Mouse (Mus musculus): ENCODE measurements around the gene Ing4. TPM values are rescaled to one million over a fixed set of nuclear protein-coding genes. Genes with fewer than 3 reads are reported as not detected.
A peak's percentile ranks its signal among the peaks of the same experiment; 100 is the strongest.
"Not testable (repeated sequence)": the region's sequence is repeated elsewhere in the genome, so short reads cannot be mapped to it uniquely, and the experiment has no call there.

Ing4 gene
- total RNA-seq, 2 experiments from 2014 or later, result 56.9 to 59.9 TPM

DNA sequence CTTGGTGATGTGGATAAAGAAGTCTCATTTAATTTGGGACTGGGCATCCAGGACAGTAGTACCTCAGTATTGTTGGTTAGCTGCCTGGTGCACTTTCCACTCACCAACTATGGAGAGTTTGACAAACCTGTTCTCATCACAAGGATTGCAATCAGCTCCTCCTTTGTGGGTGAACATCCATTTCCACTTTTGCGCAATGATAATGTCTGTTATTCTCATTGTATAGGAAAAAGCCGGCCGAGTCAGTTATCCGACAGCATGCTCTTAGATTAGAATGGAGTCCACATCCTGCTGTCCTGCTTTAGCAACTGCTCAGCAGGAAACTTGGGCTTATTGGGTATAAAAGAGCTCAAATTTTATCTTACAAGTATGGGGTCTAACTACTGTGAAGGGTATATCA lies 894 bp upstream of the Ing4 start:
- no peak for DNase-seq (ENCODE audit: extremely low spot score in 1 of 2, low spot score in 2 of 2)
- intact Hi-C loops (cut with DNase I), result no loop called here

DNA sequence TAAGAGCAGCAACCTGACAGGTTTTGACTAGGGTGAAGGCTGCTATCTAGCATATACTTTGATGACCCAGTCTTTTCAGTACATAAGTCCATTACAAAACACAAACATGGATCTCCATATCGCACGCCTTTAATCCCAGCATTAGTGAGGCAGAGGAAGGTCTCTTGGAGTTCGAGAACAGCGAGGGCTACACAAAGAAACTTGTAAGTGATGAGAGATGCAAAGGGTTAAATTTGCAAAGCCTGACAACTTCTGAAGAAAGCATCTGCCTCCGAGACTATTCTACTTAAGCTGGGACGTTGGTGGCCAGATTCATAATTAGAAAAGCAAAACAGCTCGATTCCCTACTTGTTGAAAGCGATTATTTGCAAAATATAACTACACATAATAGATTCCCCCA lies 429 bp upstream of the Ing4 start:
- DNase-seq (ENCODE audit: extremely low spot score in 1 of 2, low spot score in 2 of 2), result no peak
- intact Hi-C loops (cut with DNase I), result no loop called here

DNA sequence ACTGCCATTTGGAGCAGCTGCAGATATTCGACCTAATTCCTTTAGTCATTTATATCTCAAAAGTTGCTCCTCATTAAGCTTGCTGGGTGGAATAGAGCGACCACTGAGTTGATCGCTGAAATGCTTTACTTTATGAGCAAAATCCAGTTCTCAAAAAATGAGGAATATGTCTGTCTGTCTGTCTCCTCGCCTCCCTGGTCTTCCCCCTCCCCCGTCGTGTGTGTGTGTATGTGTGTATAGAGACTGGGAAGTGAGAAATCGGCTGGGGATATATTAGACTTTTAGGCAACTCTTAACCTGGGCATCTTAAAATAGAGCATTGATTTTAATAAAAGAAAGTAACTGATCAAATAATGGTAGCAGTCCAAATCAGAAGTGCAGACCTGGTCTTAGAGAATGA lies 661 bp downstream of the Ing4 start:
- no peak for DNase-seq (ENCODE audit: extremely low spot score in 1 of 2, low spot score in 2 of 2)
- intact Hi-C loops (cut with DNase I), result no loop called here

DNA sequence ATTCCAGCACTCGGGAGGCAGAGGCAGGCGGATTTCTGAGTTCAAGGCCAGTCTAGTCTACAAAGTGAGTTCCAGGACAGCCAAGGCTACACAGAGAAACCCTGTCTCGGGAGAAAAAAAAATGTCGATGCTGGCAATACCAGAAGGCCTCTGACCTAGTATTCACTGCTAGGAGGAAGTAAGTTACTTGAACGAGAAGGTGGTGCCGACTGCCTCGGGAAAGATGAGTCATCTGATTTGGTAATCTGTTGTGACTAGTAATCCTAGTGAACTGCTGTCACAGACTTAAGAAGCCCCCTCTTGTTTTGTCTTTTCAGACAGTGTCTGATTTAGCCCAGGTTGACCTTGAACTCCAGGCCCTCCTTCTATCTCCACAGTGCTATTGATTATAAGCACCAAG lies 1.5 kb downstream of the Ing4 start:
- intact Hi-C loops (cut with DNase I), result no loop called here

DNA sequence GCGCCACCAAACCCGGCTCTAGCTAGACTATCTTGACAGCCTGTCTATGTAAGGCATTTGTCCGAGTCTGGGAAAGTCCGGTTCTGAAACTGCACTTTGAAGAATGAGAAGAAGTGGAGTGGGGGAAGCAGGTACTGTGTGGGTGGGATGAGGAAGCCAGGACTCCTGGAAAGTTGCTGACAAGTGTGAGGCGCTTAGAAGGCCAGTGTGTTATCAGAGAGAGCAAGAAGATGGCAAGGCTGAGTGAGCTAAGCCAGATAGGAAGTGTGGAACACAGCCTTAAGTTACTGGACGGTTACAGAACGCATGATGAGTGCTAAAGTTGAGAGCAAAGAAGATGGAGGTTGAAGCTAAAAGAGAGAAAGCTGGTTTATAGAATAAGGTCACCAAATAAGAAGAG lies 2.5 kb downstream of the Ing4 start:
- DNase-seq (ENCODE audit: extremely low spot score in 1 of 2, low spot score in 2 of 2), result no peak
- intact Hi-C loops (cut with DNase I), result no loop called here

More for the DNA sequence above, 1.5 kb downstream of the Ing4 start:
- DNase-seq (ENCODE audit: extremely low spot score in 1 of 2, low spot score in 2 of 2), result no peak

DNA sequence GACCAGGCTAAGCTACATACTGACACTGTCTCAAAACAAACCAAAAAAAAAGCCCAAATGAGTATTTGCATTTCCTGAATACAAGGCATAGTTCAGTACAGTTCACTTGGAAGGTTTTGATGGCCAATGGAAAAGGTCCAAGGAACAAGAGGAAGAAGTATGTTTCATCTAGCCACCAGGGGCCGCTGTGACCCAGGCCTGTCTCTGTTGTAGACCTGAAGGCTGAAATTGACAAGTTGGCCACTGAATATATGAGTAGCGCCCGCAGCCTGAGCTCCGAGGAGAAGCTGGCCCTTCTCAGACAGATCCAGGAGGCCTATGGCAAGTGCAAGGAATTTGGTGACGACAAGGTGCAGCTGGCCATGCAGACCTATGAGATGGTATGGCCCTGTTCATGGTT lies 7.1 kb downstream of the Ing4 start:
- intact Hi-C loops (cut with DNase I), result loop anchor here (2.0 kb wide), 1 partner anchor 36 kb away; no protein-coding TSS in a partner anchor
- peak; percentile 66 to 88 for DNase-seq (ENCODE audit: extremely low spot score in 1 of 2, low spot score in 2 of 2)

DNA sequence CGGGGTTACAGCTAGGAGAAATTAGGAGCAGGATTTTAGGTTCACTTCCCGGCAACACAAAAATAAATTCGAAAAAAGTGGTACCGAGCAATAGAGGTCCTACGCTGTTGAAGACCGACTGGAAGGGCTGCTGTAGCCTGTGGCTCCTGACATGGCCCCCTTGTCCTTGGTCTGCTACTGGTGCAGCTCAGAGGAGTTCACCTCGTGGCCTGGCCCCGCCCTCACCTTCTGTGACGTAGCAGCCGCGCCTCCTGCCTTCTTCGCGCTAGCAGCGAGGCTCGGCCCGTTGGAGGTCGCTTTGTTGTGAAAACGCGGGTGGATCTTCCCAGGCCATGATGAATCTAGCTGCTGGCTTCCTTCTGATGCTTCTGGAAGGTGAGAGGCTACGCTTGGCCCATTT lies 10.1 kb downstream of the Ing4 start, which contains the start of gene Acrbp:
Gene Acrbp, plus strand, starts transcription at position 12 of the 400 bp plus-strand sequence.
- DNase-seq (ENCODE audit: extremely low spot score in 1 of 2, low spot score in 2 of 2), result no peak
- intact Hi-C loops (cut with DNase I), result no loop called here

DNA sequence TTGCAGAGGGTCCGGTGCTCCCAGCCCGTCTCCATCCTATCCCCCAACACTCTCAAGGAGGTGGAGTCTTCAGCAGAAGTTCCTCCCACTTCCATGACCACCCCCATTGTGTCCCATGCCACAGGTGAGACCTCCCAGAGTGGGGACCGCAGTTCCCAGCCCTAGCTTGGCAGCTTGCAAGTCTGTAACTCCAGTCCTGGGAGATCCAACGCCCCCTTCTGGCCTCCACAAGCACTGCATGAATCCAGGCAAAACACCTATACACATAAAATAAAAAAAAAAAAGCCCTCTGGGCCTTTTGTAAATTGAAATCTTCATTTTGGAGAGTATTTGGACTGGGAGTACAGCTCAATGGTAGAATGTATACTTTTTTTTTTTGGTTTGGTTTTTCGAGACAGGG lies 11.7 kb downstream of the Ing4 start:
- DNase-seq (ENCODE audit: extremely low spot score in 1 of 2, low spot score in 2 of 2), result no peak

DNA sequence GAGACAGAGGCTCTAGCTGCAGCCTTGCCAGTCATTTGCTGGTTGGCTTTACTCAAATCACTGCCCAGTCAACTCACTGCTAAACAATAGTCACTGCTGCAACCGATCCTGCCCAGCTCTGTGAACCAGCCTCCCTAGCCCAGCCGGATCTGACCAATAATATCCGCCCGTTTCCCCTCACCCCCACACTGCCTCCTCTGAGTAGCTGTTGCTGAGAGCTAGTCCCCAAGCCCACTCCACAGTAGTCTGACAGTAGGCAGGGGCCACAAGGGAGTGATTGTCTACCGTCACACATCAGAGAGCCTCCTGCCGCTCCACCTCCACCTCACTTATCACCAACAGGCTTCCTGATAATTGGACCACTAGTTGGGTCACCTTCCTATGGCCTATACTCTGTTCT lies 21.9 kb downstream of the Ing4 start:
- DNase-seq (ENCODE audit: extremely low spot score in 1 of 2, low spot score in 2 of 2), result no peak
- intact Hi-C loops (cut with DNase I), result no loop called here

More for the DNA sequence above, 11.7 kb downstream of the Ing4 start:
- intact Hi-C loops (cut with DNase I), result no loop called here

DNA sequence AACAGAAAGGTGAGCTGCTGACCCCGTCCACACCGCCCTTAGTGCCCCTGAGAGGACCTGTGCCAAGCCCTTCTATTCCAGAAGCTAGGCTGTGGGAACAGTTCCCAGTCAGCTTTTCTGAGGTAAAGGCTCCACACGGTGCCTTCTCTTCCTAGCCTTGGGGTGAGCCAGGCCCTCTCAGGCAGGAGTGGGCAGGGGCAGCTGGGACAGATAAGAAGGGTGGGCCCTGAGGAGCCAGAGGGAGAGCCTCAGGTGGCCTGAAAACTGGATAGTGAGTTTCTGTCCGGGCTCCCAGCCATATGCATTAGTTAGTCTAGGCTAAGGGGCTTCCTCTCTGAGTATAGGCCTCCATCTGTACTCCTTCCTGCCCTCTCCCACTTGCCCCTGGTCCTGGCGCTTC lies 23.0 kb downstream of the Ing4 start:
- no peak for DNase-seq (ENCODE audit: extremely low spot score in 1 of 2, low spot score in 2 of 2)
- intact Hi-C loops (cut with DNase I), result no loop called here

DNA sequence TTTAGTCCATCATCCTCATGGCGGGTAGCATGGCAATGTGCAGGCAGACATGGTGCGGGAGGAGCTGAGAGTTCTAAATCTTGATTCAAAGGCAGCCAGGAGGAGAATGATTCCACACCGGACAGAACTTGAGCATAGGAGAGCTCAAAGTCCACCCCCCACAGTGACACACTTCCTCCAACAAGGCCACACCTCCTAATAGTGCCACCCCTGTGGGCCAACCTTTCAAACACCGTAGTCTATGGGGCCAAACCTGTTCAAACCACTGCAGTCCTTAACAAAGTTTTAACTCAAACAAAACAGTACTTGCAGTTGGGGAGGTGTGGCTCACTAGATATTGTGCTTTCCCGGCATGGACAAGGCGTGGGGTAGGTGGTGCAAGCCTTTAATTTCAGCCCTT lies 24.3 kb downstream of the Ing4 start:
- no peak for DNase-seq (ENCODE audit: extremely low spot score in 1 of 2, low spot score in 2 of 2)
- intact Hi-C loops (cut with DNase I), result no loop called here

DNA sequence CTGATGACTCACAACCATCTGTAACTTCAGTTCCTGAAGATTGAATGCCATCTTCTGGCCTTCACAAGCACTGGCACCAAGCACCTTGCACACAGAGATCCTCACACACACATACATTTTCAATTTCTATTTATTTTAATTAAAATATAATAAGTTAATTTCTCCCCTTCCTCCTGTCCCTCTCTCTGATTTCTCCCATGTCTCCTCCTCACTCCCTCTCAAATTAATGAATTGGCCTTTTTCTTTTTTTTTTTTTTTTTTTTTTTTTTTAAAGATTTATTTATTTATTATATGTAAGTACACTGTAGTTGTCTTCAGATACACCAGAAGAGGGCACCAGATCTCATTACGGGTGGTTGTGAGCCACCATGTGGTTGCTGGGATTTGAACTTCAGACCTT lies 25.7 kb downstream of the Ing4 start:
- intact Hi-C loops (cut with DNase I); DNase-seq (ENCODE audit: extremely low spot score in 1 of 2, low spot score in 2 of 2): not testable (repeated sequence)

DNA sequence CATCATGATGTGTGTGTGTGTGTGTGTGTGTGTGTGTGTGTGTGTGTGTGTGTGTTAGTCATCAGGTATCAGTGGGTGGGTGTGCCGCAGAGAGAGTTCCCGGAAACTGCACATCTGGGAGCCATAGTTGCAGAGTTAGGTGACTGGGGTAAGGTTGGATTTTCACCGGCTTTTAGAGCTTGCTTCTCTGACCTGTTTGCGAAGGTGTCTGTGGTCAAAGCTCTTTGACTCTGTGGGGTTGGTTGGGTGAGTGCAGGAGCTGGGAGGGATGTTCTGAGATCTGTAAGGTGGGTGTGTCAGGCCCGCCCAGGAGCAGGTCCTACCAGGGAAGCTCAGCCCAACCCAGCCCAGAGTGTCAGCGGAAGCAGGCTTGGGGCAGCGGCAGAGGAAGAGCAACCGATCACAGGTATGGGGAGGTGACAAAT lies 28.0 kb downstream of the Ing4 start, which contains the start of gene Lpar5:
Gene Lpar5, plus strand, starts transcription at position 350 of the 425 bp plus-strand sequence.
- DNase-seq (ENCODE audit: extremely low spot score in 1 of 2, low spot score in 2 of 2), result no peak
- intact Hi-C loops (cut with DNase I), result no loop called here

DNA sequence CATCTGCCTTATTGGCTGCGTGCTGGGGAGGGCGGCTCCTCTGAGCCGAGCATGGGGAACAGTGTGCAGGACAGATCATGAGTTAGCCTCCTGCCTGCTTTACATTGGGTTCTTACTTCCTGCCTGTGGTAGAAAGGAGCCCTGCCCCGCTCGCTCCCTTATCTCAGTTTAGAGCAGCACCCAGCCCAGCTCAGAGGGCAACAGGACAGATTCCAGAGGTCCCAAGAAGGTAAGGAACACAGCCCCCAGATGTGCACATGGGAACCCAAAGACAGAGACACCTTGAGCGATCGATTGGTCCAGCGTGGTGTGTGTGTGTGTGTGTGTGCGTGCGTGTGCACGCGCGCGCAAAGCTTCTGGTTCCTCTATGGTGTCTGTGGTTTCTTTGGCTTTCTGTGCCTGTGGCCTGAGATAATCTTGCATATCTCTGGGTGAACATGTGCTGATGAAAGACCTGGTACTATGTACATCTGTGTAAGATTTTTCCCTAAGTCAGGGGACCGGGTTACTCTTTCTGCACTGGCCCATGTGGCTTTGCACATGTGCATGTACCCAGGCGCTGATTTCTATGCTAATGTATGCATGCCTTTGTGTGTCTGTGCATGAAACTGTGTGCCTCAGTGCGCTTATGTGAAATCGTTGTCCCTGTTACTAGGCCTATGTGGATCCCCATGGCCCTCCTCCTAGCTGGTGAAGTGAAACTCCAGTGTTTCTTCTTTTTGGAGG lies 31.8 kb downstream of the Ing4 start:
- DNase-seq (ENCODE audit: extremely low spot score in 1 of 2, low spot score in 2 of 2), result no peak
- intact Hi-C loops (cut with DNase I), result no loop called here

DNA sequence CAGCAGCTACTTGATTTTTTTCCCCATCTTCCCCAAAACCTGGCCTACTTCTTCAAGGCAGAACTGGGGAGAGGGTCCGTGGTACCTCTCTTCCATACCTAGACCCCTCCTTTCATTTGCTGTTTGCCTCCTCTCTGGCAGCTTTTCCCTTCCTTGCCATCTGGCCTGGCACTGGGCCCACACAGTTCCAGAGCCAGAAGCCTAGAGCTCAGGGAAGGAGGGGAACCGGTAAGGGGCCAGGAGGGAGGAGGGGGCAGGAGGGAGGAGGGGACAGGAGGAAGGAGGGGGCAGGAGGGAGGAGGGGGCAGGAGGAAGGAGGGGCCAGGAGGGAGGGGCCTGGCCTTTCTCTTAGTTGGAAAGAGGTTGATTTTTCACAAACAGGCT lies 32.3 kb downstream of the Ing4 start:
- DNase-seq (ENCODE audit: extremely low spot score in 1 of 2, low spot score in 2 of 2), result peak; percentile 71 to 87
- intact Hi-C loops (cut with DNase I), result no loop called here

DNA sequence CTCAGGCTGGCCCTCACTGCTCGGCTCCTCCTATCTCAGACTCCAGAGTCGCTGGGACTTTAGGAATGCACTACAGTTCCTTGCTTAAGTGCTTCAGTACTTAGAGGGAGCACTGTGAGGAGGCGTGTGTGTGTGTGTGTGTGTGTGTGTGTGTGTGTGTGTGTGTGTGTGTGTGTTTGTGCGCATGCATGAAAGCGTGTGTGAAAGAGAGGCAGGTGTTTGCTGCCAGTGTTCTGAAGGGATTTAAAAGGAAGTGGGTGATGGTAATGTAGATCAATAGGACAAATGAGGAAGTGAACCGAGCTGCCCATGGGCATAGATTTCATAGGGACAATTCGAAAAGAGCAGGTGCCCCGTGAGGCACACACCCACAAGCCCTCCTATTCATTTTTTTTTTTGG lies 34.3 kb downstream of the Ing4 start:
- intact Hi-C loops (cut with DNase I), result no loop called here
- no peak for DNase-seq (ENCODE audit: extremely low spot score in 1 of 2, low spot score in 2 of 2)

DNA sequence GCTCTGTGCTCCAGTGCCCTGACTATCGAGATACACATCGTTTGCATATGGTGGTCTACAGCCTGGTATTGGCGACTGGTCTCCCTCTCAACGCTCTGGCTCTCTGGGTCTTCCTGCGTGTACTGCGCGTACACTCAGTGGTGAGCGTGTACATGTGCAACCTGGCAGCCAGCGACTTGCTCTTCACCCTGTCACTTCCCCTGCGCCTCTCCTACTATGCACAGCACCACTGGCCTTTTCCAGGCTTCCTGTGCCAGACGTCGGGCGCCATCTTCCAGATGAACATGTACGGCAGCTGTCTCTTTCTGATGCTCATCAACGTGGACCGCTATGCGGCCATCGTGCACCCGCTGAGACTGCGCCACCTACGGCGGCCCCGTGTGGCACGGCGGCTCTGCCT lies 41.8 kb downstream of the Ing4 start:
- intact Hi-C loops (cut with DNase I), result loop anchor here (10.0 kb wide), 2 partner anchors 147 to 227 kb away; partner anchors contain the start of genes Mlf2 and P3h3

DNA sequence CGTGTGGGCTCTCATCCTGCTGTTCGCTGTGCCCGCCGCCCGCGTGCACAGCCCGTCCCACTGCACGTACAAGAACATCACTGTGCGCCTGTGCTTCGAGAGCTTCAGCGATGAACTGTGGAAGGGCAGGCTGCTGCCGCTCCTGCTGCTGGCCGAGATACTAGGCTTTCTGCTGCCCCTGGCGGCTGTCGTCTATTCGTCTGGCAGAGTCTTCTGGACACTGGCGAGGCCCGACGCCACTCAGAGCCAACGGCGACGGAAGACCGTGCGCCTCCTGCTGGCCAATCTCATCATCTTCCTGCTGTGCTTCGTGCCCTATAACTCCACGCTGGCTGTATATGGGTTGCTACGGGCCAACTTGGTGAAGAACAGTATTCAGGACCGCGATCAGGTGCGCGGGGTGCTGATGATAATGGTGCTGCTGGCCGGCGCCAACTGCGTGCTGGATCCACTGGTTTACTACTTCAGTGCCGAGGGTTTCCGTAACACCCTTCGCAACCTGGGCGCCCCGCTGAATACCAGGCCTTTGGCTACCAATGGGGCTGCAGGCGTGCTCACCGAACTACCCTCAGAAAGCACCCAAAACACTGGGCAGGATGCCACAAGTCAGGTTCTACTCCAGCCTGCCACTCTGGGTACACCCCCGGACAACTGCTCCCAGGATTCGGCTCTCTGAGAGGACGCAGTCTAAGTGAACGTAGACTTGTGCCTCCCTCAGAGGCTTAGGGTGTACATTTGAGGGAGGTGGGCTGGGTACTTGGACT lies 42.4 kb downstream of the Ing4 start:
- peak; percentile 84 to 96 for DNase-seq (ENCODE audit: extremely low spot score in 1 of 2, low spot score in 2 of 2)

More for the DNA sequence above, 41.8 kb downstream of the Ing4 start:
- no peak for DNase-seq (ENCODE audit: extremely low spot score in 1 of 2, low spot score in 2 of 2)

DNA sequence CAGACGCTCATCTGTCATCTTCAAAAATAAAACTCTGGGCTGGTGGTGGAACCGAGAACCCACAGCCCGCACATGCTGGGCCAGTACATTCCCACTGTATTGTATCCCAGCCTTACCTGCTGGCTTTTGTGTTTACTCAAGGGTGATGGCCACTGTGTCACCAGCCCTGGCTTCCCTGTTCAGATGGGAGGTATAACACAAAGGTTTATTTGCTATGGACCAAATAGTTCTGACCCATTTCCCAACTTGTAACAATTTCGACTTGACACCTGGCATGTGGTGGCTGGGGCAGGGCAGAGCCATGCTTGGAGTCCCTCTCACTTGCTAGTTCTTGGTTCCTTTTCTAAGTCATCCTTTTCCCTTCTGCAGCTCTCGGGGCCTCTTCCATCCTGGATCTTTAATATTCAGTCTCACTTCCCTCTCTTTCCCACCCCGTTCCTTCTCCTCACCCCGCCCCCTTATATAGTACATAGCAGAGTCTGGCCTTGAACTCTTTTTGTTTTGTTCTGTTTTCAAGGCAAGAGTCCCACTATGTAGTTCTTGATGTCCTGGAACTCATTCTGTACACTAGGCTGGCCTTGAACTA lies 43.3 kb downstream of the Ing4 start:
- intact Hi-C loops (cut with DNase I), result loop anchor here (2.0 to 10.0 kb wide), 3 partner anchors 36 to 228 kb away; partner anchors contain the start of genes Mlf2 and P3h3
- no peak for DNase-seq (ENCODE audit: extremely low spot score in 1 of 2, low spot score in 2 of 2)

More for the DNA sequence above, 42.4 kb downstream of the Ing4 start:
- intact Hi-C loops (cut with DNase I), result loop anchor here (2.0 to 10.0 kb wide), 3 partner anchors 35 to 227 kb away; partner anchors contain the start of genes Mlf2 and P3h3

All from left cerebral cortex, postnatal 10 days (tissue).